Comparison of ENCODE assay signal across 19 mouse cellular contexts in genomic region chr9:46142031-46142430, GRCm38 (mm10).
"Had no signal": no experiment of that assay in that cellular context is flagged by ENCODE, and none has a peak within 500 bp of the region (broad histone marks: within the 10 kb centered on the region; RNA-seq: fewer than 3 reads in every experiment).

No protein-coding gene starts in this region.

- H3K4me2 ChIP-seq: lung, embryonic 14.5 days; midbrain, embryonic 12.5 days; neural tube, embryonic 13.5 days; neural tube, embryonic 15.5 days had no signal

- H3K9ac ChIP-seq: lung, embryonic 14.5 days; midbrain, embryonic 12.5 days; neural tube, embryonic 13.5 days; neural tube, embryonic 15.5 days had no signal

- ATAC-seq: midbrain, embryonic 16.5 days had no signal

- H3K4me3 ChIP-seq: midbrain, embryonic 10.5 days; midbrain, embryonic 12.5 days; myocyte; neural tube, embryonic 13.5 days; neural tube, embryonic 15.5 days had no signal

- H3K27ac ChIP-seq: midbrain, embryonic 10.5 days; midbrain, embryonic 12.5 days; neural tube, embryonic 13.5 days; neural tube, embryonic 15.5 days had no signal

- H3K4me1 ChIP-seq: midbrain, embryonic 12.5 days had no signal

- H3K27me3 ChIP-seq: midbrain, embryonic 12.5 days; neural tube, embryonic 13.5 days; neural tube, embryonic 15.5 days had no signal

- H3K9me3 ChIP-seq: midbrain, embryonic 10.5 days; midbrain, embryonic 12.5 days; neural tube, embryonic 13.5 days; neural tube, embryonic 15.5 days had no signal

- H3K36me3 ChIP-seq: midbrain, embryonic 10.5 days; midbrain, embryonic 12.5 days; neural tube, embryonic 13.5 days; neural tube, embryonic 15.5 days had no signal

- DNase-seq: lung, adult 18-20 months; lung, postnatal 10 days; lung, postnatal 4 days; midbrain, embryonic 14.5 days; retina, postnatal 1 day; right cerebral cortex, adult 18-20 months; right cerebral cortex, postnatal 25 days; right cerebral cortex, postnatal 4 days; spleen, adult 18-20 months; thymus, adult 18-20 months; thymus, postnatal 14 days; thymus, postnatal 36 days had no signal
